Mouse (Mus musculus): ENCODE data around the gene 1500009C09Rik.
"Not testable (repeated sequence)": the region's sequence is repeated elsewhere in the genome, so short reads cannot be mapped to it uniquely, and the experiment has no call there.

1500009C09Rik gene

GRCm38 (mm10) chr15:82220003-82220675 lies 32.1 kb upstream of the 1500009C09Rik start:
- no peak for DNase-seq

DNA sequence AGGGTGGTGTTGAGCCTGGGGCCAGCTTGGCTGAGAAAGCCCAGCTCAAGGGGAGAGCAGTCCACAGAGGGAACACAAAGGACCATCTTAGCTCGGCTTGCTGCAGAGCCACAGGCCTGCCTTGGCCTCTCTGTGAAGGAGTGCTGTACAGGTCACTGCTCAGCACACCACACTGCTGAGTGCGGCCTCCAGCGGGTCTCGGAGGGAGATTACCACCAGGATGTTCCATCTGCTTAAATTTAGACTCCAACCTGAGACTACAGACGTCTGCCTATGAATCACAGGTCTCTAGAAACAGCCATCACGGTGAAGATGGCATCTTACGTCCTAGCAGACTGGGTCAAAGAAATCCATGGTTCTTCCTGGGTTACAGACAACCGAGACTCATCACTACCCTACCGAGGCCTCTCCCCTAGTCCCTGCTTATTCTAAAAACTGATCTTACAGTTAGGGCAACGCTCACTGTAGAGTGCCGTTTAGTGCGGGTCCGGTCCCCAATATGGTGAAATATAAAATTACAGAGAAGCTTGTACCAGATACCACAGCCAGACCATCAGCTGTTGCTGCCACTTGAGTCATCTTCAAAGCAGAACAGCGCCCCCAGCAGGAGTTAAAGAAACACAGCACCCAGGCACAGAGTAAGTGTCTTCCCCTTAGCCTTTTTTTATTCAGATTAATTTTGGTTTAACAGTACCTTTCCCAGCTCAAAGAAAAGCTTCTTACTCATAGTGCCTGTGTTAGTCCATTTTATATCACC lies 30.9 kb upstream of the 1500009C09Rik start:
- no peak for DNase-seq

- DNase-seq, result no peak
Measured at GRCm38 (mm10) chr15:82223251-82223650, 28.9 kb upstream of the 1500009C09Rik start.

GRCm38 (mm10) chr15:82223657-82224601 lies 28.3 kb upstream of the 1500009C09Rik start, which contains the start of gene Tnfrsf13c:
Tnfrsf13c (minus strand) TSS chr15:82224369.
- DNase-seq, result peak; percentile 63

DNA sequence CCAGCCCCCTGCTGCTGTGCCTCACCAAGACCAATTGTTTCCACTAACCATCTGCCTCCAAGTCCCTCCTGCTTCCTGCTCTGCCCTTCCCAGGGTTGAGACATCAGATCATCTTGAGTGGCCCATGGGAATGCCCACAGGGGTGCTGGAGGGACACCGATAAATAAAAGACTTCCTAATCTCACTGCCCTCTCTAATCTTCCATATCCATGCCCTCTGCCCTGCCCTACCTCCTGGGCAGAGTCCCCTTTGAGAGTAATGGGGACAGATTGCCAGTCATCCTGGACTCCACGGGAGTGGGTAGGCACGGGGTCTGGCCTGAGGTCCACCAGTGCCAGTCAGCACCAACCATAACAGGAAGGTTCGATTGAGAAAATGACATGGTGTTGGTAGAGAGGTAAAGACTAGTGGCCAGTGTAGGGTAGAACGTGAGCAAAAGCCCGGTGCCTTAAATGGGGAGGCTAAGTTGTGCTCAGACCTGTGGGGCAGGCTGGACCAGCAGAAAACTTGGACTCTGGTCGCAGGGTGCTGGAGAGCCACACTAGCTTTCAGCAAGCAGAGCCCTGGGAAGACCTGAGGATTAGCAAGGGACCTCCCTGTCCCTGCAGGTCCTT lies 27.5 kb upstream of the 1500009C09Rik start:
- no peak for DNase-seq

GRCm38 (mm10) chr15:82225769-82226168 lies 26.4 kb upstream of the 1500009C09Rik start:
- DNase-seq, result no peak

GRCm38 (mm10) chr15:82229542-82230045 lies 22.6 kb upstream of the 1500009C09Rik start:
- DNase-seq, result no peak

DNA sequence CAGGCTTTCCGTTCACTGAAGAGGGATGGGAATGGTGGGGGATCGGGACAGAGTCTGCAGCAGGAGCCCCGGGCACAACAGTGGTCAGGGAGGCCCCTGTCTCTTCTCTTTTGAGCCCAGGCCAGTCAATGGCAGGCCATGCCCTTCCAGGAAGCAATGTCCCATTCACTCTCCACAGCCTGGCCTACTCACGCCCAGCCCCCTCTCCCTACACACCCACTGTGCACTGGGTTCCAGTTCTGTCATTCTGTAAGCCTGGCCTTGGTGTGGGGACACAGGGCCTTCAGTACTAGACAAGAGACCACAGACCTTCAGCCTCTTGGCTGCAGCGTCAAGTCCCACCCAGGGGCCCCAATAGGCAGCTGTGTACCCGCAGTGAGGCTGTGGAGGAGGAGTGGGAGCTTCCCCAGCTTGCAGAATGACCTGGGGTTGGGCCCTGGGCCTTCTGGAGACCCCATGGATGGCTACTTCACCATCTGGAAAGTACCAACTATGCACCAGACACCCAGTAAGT lies 22.0 kb upstream of the 1500009C09Rik start:
- DNase-seq, result no peak

DNA sequence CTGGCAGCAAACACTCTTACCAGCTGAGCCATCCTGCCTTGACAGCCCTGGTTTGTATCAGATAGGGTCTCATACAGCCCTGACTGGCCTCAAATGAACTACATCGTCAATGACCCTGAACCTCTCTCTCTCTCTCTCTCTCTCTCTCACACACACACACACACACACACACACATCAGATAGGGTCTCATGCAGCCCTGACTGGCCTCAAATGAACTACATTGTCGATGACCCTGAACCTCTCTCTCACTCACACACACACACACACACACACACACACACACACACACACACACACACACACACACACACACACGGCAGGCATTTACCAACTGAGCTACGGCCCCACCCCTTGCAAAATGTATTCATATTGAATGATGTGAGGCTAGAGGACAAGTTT lies 21.1 kb upstream of the 1500009C09Rik start:
- no peak for DNase-seq

- no peak for DNase-seq
Measured at GRCm38 (mm10) chr15:82231591-82232378, 20.4 kb upstream of the 1500009C09Rik start.

GRCm38 (mm10) chr15:82232651-82233050 lies 19.5 kb upstream of the 1500009C09Rik start:
- DNase-seq, result no peak

DNA sequence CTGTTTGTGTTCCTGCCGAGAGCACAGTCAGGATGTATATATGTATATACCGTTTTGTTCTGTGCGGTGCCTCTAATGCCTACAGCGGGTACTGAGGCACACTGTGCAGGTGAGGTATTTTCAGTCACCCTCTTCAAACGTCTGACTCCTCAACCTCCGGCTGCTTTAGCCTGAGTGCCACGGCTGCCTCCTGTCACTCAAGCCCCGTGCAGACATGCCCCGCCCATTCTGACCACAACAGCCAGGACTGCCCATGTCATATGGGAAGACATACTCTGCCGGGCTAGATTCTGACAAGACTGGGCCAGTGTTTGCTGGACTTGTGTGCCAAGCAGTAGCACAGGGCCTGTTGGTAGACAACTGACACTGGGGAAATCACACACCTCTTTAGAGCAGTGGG lies 16.5 kb upstream of the 1500009C09Rik start:
- peak; percentile 25 for DNase-seq

DNA sequence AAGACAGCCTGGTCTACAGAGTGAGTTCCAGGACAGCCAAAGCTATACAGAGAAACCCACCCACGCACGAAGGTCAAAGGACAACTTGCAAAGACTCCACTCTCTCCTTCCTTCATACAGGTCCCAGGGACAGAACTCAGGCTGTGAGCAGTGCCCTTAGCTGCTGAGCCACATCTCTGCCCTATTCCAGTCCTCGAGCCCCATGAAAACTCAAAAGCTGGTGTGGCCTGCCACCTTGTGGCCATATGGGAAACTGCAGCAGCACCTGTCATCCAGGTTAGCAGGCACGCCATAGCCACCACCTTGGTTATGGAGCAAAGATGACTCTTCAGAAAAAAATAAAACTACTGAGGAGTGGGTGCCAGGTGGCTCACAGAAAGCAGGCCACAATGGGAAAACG lies 15.6 kb upstream of the 1500009C09Rik start:
- peak; percentile 88 for DNase-seq

GRCm38 (mm10) chr15:82243311-82243710 lies 8.9 kb upstream of the 1500009C09Rik start:
- DNase-seq, result no peak

DNA sequence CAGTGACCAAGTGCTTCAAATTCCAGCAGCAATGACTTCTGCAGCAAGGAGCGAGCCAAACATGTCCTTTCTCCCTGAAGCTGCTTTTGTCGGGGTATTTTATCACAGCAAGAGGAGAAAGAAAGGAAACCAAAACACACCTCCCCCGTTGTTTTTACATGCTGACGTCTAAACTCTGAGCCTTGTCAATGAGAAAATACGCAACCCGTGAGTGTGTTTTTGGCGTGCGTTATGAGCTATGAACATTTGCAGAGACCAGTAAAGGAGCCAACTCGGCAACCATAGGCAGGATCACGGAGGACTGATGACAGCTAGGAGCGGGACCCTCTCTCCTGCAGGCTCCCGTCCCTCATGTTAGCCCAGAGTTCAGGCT lies 8.5 kb upstream of the 1500009C09Rik start:
- DNase-seq, result no peak

DNA sequence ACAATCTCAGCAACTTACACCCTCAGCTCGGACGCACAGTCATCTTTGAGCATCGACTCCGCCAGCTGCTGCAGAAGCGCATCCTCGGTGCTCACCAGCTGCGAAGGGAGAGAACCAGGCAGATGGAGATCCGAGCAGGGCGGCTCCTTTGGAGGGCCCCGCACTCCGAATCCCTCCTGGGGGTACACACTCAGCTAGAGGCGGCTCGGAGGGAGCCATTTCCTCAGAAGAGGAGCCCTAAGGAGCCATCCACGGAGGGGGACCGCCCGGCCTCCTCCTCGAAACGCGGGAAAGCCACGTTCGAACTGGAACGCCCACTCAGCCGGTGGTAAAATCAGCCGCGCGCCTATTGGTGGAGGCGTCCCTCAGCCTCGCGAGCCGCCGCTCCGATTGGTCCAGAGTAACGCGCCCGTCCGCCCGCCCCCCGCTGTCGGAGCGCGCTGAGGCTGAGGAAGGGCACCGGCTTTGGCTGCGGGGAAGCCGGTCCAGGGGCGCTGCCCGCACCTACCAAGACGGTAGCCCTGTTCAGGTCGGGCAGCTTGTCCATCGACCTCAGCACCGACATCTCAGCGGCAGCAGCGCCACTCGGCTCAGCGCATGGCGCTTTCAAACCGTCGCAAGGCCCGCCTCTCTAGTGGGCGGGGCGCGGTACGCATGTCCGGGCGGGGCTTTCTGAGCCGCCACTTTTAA lies 7.9 kb upstream of the 1500009C09Rik start, which contains the start of gene Cenpm:
TSS of gene Cenpm (minus strand) at position 634 of the 690 bp plus-strand sequence.
- peak; percentile 95 for DNase-seq

DNA sequence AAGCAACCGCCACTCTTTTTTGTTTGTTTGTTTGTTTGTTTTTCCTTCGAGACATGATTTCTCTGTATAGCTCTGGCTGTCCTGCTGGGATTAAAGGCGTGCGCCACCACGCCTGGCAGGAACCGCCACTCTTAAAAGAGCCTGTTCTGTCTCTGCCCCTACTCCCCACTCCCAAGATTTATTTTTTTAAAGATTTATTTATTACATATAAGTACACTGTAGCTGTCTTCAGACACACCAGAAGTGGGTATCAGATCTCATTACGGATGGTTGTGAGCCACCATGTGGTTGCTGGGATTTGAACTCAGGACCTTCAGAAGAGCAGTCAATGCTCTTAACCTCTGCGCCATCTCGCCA lies 7.4 kb upstream of the 1500009C09Rik start:
- not testable (repeated sequence) for DNase-seq

GRCm38 (mm10) chr15:82247131-82247776 lies 4.9 kb upstream of the 1500009C09Rik start:
- DNase-seq, result no peak

- DNase-seq, result no peak
Measured at GRCm38 (mm10) chr15:82251579-82251978, 618 bp upstream of the 1500009C09Rik start.

DNA sequence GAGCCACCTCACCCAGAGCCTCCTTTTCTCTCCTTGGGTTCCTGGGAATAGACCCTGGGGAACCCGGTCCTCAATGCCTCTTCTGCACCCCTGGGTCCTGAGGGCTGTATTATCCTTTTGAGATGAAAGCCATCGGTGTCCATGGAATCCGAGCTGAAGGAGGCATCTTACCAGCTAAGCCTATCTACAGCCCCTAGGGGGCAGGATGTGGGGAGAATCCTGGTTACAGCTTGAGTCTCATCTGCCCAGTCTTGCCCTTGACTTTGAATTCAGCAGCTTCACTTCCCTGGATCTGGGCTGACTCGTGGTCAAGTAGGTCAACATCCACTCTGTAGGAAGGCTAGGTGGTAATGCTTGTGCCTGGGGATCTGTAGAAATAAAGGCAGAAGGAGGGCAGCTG lies 3.1 kb downstream of the 1500009C09Rik start:
- DNase-seq, result no peak

All from lung, postnatal 36 days (tissue).